Mouse (Mus musculus): ENCODE results near the gene Pgbd5.

DNA sequence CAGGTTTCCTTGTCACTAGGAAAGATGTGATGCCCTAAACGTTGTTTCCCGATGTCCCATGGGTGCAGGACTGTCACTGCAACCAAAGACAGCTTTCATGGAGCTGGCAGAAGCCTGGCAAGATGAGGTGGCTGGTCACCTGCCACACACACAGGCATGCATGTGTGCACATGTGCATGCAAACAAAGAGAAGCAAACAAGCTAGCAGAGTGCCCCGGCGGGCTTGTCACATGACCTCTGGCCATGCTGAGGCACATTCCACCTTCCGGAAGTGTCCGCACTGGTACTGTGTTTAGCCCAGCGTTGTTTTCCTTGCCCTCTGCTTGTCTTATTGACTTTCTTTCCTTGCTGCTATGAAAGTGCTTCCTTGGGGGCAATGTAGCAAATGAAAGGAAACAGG, 111.2 kb downstream of the Pgbd5 start:
- no peak for TF ChIP-seq CTCF (IDR thresholded peaks at IDR 0.05; ENCODE audit: control insufficient read depth, insufficient read depth, insufficient read length)
- no peak for TF ChIP-seq MYOD1 (IDR thresholded peaks at IDR 0.05; ENCODE audit: control insufficient read depth, insufficient read length, low read depth)
- TF ChIP-seq MAX (IDR thresholded peaks at IDR 0.05) = no peak
